Mouse (Mus musculus) embryo, embryonic 10.5 days (tissue): ENCODE data around the gene Olfr368.

Source experiments
- DNase-seq: peaks from one replicate; pipeline ENCODE4 v3.0.0-alpha.2; 2015; ENCODE audit warnings: low spot score

Gene Olfr368

DNA sequence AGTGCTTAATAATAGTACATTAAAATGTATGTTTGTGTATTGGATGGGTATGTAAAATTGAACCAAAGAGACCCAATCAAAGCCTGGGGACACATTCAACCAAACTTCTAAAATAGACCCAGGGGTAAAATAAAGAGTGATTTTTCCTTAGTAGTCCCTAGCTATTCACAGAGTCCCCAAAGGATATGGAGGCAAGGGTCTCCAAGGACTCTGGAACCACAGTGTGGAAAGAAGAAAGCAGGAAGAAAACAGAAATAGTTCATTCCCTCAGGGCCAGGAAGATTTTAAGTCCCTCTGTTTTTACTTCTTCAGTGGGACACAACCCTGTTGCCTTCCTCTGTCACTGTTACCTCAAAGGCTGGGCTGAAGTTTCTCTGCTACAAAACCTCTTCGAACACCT, at the start of gene Olfr368:
TSS of gene Olfr368 (plus strand) at position 301 of the 400 bp plus-strand sequence.
- DNase-seq = no peak

DNA sequence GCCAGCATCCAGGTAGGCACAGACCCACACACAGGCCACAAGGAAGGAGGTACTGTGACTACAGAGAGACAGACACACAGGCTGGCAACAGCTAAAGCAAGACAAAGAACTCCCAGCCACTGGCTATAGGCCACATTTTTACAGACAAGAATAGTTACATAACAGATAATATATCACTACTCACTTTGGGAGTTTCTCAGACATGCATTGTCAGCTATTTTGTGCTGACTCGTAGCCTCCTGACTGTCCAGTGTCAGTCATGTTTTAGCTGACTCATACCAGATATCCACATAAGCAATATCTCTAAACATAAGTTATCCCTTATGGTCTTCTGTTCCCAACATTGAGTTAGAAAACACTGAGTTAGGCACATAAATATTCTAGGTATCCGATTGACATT, 7.0 kb downstream of the Olfr368 start:
- DNase-seq = no peak

DNA sequence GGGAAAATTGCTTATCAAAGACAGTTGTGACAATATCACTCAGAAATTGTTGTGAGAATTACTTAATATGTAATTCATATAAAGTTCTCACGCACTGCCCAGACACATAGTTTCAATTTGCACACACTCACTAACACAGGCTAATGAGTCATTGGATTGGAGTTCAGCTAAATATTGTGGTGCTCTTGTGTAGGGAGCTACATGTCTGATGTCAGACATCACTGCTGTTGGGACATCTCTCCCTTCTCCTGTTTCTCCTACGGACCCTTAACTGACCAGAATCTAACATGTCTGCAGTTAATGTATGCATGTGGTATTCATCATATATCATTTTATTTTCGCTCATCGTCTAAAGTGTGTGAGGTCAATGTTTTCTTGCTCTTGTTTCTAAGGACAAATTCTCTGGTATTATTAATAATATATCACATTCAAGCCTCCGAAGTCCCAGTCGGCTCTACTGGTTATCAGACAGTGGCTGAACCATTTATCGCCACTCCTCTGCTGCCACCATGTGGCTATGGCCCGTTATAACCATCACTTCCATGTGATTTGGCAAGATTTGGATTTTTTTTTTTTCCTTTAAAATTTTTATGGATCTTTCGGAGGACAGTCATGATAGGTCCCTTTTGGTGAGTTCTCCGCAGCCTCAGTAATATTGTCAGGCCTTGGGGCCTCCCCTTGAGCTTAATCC, 12.3 kb downstream of the Olfr368 start:
- peak; percentile 62 for DNase-seq

DNA sequence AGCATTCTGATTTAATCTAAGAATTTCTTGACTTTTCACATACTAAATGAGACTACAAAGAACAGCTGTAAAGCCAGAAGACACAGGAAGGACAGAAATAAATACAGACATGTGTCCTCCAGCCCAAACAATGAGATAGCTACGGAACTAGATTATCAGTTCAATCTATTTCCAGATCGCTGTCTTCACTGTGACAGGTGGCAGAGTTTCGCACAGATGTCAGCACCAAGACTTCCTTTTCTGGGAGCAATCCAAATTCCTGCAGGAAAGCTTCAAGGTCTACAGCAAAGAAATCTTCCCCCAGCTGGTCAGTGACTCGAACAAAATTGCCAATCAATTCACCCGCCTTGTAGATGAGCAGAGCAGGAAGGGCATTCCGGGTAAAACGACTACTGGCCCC, 25.4 kb downstream of the Olfr368 start:
- no peak for DNase-seq

DNA sequence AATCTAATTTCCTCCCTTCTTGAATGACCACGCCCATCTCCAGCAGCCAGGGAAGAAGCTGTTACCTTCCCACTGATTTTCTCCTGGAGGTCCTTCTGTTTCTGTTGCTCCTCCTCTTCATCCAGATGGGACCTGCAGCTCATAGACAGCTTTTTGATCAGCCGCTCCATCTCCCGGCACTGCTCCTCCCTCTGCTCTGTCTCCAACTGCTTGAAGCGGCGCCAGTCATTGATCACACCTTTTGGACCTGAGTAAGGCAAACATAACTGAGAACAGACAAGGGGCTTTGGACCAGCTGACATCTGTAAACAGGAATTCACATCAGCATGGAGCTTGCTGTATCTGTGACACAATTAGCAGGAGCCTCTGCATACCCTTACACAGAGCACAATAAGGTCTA, 29.3 kb downstream of the Olfr368 start:
- DNase-seq = no peak

- peak; percentile 95 for DNase-seq
Observed at GRCm38 (mm10) chr2:37358633-37359540, 32.6 kb downstream of the Olfr368 start, which contains the start of gene Pdcl. TSS of gene Pdcl (minus strand) at chr2:37359332.

- DNase-seq = no peak
Observed at GRCm38 (mm10) chr2:37359908-37360307, 33.6 kb downstream of the Olfr368 start.

DNA sequence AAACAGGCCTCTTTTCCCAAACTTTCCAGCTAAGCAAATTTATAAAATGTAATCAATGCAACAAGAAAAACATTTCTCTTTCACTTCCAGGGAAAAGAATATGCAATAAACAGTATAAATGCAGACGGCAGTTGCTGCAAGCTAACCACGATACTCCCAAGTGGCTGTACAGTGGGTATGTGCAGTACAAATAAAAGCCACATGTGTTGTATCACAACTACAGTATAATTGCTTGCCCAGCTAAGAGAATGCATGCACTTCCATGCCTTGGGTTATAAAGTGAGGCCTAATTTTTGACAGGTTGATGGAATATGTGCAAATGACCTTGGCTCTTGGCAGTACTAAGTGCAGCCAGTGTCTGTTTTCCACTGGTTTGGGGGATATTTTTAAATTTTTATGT, 44.3 kb downstream of the Olfr368 start:
- no peak for DNase-seq

DNA sequence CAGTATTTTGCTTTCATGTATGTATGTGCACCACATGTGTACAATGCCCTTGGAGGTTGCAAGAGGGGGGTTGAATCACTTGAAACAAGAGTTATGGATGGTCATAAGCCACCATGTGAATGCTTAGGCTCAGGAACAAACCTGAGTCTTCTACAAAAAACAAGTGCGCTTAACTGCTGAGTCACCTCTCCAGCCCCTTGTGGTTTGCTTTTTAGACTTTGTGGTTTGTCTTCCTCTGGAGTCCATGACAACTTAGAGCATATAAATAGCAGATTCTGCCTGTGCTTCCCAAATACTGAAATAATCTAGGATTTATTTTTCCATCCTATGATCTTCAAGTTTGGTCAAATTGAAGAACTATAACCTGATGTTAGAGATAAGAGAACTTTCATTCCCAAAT, 49.7 kb downstream of the Olfr368 start:
- DNase-seq = no peak

GRCm38 (mm10) chr2:37380189-37380588, 53.9 kb downstream of the Olfr368 start:
- DNase-seq = peak; percentile 74
